Mouse (Mus musculus): ENCODE measurements around the gene Six3.

Gene Six3

GRCm38 (mm10) chr17:85613266-85613860, at the start of gene Six3:
Gene Six3 (plus strand): TSS chr17:85613608.
- no peak for DNase-seq

DNA sequence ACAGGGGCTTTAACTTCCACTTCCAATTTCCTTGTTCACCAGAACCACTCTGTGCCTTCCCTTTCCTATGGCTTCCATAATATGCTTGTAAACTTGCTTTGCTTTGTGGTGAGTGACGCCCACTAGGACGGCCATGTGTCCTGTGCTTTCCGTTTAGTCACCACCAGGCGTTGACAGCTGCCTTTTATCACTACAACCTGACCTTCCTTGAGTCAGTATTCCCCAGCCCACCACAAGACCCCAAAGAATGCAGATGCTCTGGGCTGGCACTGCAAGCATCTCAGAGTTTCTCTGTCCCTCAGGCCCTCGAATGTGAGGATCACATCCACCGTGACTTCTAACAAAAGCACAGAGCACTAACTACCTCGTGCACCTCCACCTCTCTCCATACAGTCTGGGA, 49.3 kb upstream of the Six3 start:
- no peak for DNase-seq

DNA sequence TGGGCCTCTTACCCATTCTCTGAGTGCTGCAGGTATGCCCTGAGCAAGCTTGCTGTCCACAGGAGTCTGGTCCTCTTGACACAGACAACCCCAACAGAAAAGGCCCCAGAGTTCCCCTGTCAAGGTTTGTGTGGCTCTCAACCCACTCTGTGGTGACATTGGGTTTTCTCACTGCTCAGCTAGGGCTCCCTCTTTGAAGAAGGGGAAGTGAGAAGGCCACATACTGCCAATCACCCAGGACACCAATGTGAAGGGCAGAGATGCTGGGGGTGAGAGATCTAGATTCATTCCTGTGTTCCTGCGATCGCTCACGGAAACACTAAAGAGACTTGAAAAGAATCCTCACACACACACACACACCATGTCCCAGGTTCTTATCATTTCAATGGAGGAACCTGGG, 39.4 kb upstream of the Six3 start:
- DNase-seq = no peak

GRCm38 (mm10) chr17:85578290-85578689, 35.1 kb upstream of the Six3 start:
- no peak for DNase-seq

- DNase-seq = no peak
These were observed 34.1 kb upstream of the Six3 start for GRCm38 (mm10) chr17:85579350-85579749.

GRCm38 (mm10) chr17:85580221-85580620, 33.2 kb upstream of the Six3 start:
- no peak for DNase-seq

DNA sequence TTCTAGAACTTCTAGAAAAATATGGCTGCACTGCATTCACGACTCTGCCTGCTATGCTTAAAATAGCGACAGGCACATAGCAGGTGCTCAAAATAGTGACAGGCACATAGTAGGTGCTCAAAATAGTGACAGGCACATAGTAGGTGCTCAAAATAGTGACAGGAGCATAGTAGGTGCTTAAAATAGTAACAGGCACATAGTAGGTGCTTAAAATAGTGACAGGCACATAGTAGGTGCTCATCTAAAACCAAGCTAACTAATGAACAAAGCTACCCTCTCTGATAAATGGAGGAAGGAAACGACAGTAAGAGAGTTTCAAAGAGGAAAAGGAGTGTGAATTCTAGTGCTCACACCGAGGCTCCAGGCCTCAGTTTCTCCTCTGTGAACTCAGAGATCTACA, 29.2 kb upstream of the Six3 start:
- no peak for DNase-seq

DNA sequence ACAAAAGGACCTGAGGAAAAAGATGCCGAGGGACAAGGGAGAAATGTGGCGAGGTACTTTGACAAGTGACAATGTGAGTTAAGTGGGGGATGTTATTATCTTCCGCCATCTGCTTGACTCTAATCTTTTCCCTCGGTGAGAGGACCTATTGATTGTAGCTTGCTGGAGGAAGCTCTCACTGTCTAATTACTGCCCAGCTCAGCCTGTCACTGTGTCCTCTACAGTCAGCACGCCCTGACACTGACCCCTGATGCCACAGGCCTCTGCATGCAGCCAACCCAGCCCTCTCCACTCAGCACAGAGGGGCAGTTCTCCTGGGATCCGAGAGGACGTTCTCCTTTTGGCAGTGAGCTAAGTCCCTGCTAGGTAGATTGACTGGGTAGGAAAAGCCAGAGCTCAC, 28.8 kb upstream of the Six3 start:
- no peak for DNase-seq

DNA sequence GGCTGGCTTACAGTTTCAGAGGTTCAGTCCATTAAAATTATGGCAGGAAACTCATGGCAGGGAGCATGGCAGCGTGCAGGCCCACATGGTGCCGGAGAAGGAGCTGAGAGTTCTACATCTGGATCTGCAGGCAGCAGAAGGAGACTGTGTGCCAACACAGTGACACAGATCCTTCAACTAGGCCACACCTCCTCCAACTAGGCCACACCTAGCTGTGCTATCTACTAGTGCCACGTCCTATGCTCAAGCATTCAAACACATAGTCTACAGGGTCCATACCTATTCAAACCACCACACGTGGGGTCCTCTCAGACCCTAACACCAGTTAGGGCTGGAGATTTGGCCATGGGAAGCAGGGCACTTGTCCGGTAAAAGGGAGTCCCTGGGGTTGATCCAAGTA, 27.6 kb upstream of the Six3 start:
- no peak for DNase-seq

- no peak for DNase-seq
These were observed 21.4 kb upstream of the Six3 start for GRCm38 (mm10) chr17:85591976-85592375.

DNA sequence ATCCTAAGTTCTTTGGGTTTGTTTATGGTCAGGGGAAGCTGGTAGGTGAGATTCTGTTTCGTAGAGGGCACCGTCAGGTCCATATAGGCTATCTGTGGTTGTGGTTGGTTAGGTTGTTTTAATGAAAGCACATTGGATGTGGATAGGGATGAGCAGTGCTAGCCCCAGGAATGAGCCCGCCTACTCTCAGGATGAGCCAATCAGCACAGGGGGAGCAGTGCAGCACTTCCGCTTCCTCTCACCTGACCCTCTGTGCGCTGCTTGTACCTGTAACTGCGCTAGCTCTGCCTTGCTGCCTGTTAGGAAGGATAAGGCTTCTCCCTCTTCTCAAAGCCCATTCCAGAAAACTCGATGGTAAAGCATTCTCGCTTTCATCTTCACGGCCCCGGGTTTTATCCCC, 17.6 kb upstream of the Six3 start:
- DNase-seq = no peak

DNA sequence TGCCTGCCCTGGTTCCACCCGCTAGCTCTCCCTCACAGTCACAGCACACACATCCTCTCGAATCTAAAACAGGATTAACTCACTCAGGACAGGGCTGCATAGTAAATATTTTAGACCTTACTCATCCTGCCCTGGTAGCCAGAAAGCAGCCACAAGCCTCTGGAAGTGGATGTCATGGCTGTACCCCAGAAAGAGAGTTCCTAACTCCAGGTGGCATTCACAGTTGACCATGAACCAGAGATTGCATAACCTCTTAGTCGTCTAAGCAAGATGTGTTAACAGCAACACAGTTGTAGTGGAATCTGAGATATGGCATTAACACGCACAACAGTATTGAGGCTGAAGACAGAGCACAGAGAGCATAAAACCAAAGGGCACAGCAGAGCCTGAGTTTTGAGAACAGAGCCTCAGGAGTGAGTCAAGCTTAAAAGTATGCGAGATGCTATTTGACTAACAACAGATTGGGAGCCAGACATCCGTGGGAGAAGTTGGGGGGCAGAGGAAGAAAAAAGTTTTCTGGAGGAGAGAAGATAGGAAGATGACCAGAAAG, 17.0 kb upstream of the Six3 start:
- DNase-seq = no peak

DNA sequence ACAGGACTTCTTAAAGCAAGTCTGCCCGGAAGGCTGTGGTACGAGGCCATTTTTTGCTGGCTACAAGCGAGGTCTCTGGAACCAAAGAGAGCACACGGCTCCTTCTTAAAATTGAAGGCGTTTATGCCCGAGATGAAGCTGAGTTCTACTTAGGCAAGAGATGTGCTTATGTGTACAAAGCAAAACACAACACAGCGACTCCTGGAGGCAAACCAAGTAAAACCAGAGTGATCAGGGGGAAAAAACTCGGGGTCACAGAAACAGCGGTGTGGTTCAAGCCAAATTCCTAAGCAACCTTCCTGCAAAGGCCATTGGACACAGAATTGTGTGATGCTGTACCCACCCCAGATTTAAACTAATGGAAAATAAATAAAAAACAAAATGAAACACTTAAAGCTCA, 13.9 kb upstream of the Six3 start:
- DNase-seq = no peak

GRCm38 (mm10) chr17:85606463-85606862, 6.9 kb upstream of the Six3 start:
- no peak for DNase-seq

DNA sequence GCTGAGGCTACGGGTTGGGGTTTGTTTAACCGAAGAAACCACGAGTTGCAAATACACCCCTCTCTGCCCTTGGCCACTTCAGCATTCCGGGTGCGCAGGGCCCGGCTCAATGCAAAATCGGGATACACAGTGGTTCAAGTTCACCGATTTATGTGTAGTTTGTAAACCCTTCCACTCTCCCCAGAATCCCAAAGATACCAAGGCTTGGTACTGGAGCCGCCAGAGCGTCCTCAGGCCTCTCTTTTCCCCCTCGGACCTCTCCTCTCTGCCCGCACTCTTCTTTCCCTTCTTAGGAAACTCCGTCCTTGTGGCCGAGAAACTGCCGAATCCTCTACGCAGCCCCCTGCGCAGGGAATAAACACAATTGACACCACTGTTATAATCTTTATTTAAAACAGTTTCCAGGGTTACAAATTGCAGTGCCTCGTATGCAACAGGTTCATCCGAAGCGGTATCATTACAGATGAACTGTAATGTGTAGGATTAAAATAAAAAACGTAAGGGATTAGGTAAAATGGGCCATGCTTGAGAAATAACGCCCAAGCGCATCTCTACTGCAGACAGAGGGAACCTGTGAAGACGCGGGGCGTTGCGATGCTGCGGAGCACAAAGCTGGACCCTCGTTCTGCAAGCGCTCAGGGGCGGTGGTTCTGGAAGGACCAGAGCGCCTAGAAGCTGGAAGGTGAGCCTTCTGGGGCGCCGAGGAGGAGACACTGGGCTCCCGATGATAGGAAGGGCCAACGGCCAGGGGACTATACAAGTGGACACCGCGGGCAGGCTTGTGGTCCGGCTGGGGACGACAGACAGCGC, 5.6 kb upstream of the Six3 start:
- DNase-seq = no peak

GRCm38 (mm10) chr17:85608366-85609093, 4.9 kb upstream of the Six3 start:
- no peak for DNase-seq

DNA sequence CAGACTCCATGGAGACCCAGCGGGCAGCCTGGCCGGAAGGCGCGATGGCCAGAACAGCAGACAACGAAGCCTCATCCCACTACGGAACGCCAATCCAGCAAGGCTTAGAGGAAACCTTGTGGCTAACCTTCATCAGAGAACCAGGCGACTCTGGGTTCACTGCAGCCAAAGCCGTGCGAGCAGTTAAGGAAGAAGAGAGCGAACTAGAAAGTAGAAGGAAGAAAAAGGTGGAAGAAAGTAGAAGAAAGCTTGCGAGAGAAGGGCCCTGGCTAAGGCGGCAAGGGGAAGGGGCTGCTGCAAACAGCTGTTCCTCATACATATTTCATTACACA, 4.3 kb upstream of the Six3 start:
- DNase-seq = no peak

DNA sequence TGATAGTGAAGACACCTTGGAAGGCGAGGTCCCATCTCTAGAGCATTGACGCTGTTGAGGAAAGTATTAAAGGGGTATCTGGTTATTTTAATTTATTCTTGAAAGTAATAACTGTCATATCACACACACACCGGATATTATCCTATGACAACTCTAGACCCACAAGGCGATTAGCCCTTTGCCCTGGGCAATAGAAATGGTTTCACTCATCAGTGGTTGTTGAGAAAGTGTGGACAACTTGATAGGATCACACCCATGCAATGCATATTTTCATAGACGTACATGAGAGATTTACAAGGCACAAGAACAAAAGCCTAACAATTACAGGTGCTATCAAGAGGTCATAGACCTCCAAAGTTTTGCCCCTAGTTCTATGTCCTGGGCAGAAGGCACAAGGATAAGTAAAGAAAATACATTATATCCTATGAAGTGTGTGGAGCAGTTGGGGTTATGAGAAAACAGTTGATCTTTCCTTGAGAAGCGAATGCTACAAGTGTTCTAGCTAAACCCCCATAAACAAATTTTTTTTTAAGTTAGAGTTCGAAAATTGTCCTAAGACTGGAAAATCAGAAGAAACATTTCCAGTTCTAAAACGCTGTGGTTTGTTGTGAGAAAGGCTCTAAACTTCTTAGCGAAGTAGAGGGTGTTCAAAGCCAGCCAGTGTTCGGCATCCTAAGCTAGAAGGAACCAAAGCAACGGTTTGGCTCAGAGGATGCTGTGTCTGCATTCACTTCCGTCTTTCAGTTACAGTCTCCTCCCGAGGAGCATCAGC, 3.6 kb upstream of the Six3 start:
- no peak for DNase-seq

- no peak for DNase-seq
These were observed 2.9 kb upstream of the Six3 start for GRCm38 (mm10) chr17:85610393-85611115.

DNA sequence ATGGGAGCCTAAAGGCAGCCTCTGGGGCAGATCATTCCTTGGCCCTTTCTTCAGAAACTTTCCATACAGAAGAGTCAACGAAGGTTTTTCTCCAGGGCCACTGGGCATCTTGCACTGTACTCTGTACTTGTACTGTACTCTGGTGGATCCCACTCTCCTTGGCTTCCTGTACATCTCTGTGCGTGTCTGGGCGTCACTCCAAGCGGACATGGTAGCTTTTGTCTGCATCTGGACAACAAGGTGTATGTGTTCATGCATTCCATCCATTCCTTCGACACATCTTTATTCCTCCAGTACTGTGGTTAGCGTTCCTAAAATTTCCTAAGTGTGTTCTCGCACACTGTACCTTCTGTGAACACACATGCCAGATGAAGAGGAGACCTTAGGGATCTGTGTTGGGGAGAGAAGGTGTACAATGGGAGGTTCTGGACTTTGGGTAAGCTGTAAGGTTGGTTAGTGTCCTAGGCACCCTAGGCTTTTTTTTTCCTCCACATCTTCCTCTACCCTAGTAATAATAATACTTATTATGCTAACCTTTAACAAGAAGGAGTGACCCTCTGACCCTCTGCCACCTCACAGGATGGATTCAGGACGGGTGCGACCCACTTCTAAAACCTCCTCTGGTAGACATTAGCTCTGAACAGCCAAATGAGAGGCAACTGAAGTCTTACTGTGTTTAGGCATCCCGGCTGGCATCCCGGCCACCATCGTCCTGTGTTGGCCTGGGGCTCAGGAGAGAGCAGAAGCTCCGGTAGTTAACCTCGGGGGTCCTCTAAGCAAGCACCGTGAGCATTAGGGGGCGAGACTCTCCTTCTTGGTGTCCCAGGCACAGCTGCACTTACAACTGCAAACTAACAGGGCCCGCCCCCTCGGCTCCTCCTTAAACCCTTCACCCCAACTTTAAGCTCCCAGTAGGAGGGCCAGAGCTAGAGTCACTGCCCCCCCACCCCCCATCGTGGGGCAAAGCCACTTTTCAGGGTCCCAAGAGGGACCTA, 1.6 kb upstream of the Six3 start:
- no peak for DNase-seq

Data from kidney, postnatal 14 days (tissue).